Mouse (Mus musculus) ovary, adult 18-20 months (tissue): ENCODE results near the gene Il24.

Experiments
- DNase-seq: peaks from one replicate; pipeline ENCODE4 v3.0.0; 2022; ENCODE audit warnings: low spot score, mixed read lengths

Il24 gene

DNA sequence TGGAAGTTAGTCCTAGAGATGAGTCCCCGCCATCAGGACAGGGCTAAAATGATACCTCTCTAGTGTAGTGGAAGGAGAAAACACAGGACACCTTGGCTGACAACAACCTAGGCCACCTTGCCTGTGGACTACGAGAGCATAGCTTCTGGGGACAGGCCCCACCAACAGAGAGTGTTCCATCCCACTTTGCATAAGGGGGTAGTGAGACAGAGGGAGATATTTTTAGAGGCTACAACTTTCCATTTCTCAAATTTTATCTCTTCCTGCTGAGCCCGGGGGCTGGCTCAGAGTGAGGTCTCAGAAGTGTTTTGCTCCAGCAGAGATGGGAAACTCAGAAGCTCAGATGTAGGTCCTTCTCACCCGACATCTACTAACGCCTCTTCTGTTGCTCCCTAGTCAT is 36.8 kb downstream of the Il24 start:
- no peak for DNase-seq

DNA sequence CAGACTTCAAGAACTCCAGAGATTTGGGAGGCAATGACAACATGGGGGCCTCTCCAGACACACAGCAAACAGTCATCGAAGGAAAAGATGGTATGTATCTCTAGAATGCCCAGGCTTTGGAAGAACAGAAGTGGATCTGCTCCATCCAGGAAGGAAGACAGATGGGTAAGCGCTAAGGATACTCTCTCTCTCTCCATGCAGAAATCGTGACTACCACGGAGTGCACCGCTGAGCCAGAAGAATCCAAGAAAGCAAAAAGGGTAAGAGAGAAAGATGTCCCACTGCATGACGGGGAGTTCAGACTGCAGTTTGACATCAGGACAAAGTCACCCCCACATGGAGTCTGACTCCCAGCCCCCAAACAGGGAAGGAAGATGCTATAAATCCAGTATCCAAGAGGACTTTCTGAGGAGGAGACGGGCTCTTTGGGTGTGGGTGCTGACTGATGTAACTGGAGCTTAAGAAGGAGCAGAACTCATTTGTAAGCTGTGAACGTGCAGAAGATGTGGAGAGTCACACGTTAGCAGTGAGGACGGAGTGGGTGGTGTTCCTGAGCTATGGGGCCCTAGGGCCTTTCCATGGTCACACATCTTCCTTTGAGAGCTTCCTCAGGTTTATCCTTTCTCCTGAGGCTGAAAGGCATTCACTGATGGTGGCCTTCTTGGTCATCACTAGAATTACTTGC is 37.6 kb downstream of the Il24 start:
- DNase-seq, result no peak

- no peak for DNase-seq
Observed at GRCm38 (mm10) chr1:130844516-130844915, 42.7 kb downstream of the Il24 start.

DNA sequence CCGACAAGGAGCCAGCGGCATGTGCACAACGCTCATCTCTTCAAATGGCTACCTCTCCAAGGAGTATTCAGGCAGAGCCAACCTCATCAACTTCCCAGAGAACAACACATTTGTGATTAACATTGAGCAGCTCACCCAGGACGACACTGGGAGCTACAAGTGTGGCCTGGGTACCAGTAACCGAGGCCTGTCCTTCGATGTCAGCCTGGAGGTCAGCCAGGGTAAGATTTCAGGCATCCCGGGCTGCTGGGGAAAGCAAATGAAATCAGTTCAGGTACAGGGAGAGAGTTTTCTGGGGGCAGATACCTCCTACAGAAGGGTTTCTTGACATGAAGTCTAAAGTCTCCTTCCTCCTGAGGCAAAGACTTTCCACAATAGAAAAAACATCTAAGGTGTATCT is 45.6 kb downstream of the Il24 start:
- DNase-seq, result no peak

GRCm38 (mm10) chr1:130840599-130841379 is 46.5 kb downstream of the Il24 start:
- no peak for DNase-seq

- no peak for DNase-seq
Observed at GRCm38 (mm10) chr1:130838288-130838687, 49.0 kb downstream of the Il24 start.

GRCm38 (mm10) chr1:130835161-130835936 is 51.9 kb downstream of the Il24 start:
- no peak for DNase-seq

DNA sequence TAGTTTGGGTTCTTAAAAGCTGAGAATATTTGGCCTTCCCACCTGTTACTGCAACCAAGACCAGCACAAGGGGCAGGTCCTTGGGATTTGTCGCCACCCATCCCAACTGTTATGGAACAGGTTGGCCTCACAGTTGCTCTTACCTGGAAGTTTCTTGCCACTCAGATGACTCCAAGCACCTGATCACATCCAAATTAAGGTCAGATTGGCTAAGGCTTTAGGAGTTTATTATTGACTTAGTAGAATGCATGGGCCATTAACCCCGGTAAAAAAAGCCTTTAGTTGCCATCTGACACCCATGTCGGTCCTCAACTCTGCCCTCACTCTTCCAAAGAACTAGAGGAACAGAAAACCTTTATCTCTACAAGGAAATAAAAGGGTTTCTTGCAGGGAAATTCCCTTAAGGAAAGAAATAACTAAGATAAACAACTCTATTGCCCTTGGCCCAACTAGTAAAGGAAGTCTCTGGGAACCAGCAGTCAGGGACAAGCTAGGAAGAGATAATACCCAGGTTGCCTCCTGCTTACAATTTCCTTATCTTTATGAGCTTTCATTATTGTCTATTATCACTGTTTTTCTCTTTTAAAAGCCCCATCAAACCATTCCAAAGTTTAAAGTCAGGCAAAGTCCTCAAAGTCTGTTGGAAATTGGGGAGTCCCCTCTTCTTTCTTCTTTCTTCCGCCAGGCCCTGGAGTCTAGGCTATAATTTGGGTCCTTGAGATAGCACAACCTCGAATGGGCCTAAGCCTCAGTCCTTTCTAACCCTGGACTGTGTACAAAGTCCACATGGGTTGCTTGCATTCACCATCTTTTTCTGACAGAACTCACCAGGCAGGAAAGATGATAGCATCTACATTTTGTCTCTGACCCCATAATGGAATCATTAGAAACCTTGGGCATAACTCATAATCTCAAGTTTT is 54.8 kb downstream of the Il24 start:
- no peak for DNase-seq
